Mouse (Mus musculus): ENCODE measurements around the gene Msmo1.
A peak's percentile ranks its signal among the peaks of the same experiment; 100 is the strongest.

Msmo1 gene

GRCm38 (mm10) chr8:64711544-64711943 lies 22.0 kb downstream of the Msmo1 start:
- no peak for DNase-seq (ENCODE audit: low spot score)

DNA sequence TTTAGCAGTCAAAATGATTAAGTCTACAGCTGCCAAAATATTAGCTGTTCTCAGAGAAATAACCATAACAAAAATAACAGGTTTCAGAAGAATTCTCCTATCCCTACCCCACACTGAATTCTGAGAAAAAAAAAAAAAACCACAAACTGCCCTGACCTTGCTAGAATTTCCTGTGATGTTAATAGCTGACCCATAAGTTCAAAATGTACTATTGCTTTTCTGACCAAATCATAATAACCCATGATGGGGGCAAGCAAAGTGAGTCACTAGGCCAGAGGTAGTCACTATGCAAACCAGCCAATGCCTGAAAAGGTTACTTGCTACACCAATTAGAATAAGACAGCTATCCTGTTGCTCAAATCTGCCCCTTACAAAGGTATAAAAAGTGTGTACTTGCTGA lies 26.1 kb downstream of the Msmo1 start:
- no peak for DNase-seq (ENCODE audit: low spot score)

- DNase-seq (ENCODE audit: low spot score) = no peak
These were observed 30.4 kb downstream of the Msmo1 start for GRCm38 (mm10) chr8:64703191-64703590.

DNA sequence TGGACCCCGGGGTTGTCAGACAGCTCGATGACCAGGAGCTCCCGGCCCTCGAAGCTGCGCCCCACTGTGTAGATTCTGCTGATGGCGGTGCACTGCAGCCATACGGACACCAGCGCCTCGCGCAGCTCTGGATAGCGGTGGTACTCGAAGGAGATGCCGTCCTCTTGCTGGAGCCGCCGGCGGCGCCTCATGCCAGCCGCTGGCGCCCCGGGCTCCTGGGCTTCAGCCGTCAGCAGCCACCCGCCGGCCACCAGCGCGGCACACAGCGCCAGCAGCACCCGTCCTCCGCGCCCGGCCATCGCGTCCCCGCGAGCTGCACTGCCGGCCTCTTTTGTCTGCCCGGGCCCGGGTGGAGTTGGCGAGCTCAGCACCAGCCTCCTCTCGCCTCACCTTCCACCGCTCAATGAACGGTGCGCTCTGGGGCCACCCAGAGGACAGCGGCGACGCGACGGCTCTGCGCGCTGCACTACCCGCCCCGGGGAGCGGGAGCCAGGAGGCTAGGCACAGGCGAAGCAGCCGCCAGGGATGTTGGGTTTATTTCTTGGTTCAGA lies 40.9 kb downstream of the Msmo1 start, which contains the start of gene Cpe:
Cpe (minus strand) TSS at position 404 of the 551 bp plus-strand sequence.
- DNase-seq (ENCODE audit: low spot score) = peak; percentile 60

DNA sequence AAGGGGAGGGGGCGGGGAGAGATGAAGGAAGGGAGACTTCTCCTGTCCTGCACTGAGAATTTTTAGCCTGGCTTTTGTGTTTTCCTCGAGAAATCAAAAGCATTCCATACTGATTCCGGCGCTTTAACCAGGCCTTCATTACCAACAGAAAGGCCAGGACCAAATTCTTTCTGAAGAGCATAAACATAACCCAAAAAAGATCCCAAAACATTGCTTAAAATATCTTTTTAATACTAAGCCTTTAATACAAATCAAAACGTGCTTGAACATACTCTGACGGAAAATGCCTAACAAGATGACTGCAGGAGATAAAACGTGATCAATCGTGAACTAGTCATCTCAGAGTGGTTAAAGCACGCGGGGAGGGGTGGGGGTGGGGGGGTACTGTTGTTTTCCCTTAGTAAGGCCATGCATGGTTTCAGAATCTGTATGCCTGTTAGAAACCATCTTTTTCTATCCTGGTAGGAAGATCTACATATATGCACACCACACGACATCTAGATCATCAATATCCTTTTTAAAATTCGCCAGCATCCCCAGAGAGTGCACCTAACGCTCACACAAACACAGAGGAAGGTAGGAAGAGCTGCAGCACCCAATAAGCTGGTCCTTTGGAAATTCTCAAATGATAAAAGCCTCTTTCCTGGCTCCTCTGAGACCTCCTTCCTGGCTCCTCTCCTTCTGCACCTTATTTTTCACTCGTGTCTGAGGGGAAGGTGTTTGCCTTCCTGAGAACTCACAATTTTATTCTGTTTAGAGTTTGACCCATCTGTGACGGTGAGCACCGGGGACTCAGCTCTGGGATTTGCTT lies 41.8 kb downstream of the Msmo1 start:
- DNase-seq (ENCODE audit: low spot score) = no peak

- no peak for DNase-seq (ENCODE audit: low spot score)
These were observed 42.7 kb downstream of the Msmo1 start for GRCm38 (mm10) chr8:64690845-64691244.

- DNase-seq (ENCODE audit: low spot score) = no peak
These were observed 43.3 kb downstream of the Msmo1 start for GRCm38 (mm10) chr8:64690306-64690705.

DNA sequence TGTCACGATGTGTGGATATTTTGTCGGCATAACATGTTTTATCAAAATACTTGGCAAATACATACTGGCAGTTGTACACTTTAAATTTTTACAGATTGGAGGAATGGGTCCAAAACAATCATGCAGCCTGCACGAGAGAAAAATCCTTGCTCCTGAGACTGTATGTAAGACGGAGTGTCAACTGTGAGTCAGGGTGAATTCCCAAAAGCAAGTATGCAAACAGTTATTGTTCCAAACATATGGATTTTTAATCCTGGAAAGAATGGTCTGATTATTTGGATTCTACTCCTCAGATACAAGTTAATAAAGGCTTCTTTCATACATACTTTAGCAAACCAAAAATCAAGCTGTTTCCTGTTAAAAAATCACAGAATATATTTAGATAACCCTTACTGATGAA lies 44.9 kb downstream of the Msmo1 start:
- DNase-seq (ENCODE audit: low spot score) = no peak

DNA sequence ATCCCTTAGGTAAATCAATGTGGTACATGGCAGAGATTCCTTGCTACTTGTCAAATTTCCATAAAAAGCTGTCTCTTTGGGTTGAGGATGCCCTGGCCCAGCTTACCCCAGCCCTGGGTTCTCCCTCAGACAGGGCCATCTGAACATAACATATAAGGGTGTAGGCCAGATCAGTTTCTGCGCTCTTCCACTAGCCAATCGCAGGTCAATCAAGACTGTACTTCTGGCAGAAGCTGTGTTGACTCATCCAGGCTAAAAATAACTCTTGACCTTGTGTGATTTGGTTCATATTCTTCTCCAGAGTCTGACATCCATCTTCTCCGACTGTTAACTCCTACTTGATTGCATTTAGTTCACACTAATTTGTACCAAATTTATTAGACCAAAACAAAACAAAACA lies 45.4 kb downstream of the Msmo1 start:
- DNase-seq (ENCODE audit: low spot score) = no peak

DNA sequence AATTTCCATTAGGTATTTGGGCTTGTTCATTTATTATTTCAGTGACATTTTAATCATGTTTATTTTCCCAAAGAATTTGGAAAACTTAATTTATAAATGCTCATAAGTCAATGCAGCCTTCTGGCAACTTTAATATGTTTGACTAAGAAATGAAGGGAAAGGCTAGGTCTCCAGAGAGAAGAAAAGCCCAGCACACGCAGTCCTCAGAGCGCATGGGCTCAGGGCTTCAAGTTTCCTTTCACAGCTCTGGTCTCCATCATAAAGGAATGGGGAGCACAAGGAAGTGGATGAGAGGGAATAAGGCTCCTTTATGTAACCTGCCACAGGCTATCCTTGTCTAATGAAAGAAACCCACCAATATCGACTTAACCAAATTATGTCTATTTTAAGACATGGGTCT lies 51.1 kb downstream of the Msmo1 start:
- no peak for DNase-seq (ENCODE audit: low spot score)

- no peak for DNase-seq (ENCODE audit: low spot score)
These were observed 57.2 kb downstream of the Msmo1 start for GRCm38 (mm10) chr8:64676381-64676780.

DNA sequence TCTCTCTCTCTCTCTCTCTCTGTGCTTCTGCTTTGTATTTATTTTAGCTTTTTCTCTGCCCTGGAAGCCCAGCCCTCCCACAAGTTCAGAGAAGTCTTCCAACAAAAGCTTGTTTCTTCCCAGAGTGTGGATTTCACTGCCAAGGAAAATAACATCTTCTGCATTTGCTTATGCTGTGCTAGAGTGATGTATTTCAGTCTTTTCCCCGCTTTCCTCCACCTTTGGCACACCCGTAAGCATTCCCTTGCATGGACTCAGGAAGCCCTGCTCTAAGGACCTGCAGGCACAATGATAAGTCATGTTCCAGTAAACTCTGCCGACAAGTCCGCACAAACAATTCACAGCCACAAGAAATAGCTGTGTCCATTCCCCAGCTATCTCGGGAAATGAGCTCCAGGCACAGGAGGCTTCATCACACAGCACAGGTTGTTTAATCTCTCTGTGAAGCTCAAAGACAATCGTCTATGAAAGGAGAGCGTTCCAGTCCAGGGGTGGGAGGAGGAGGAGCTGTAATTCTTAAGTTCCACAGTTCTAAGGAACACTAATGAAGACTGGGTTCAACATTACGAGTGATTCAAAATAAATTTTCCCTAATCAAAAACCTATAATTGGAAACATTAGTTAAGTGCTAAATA lies 58.5 kb downstream of the Msmo1 start:
- DNase-seq (ENCODE audit: low spot score) = no peak

DNA sequence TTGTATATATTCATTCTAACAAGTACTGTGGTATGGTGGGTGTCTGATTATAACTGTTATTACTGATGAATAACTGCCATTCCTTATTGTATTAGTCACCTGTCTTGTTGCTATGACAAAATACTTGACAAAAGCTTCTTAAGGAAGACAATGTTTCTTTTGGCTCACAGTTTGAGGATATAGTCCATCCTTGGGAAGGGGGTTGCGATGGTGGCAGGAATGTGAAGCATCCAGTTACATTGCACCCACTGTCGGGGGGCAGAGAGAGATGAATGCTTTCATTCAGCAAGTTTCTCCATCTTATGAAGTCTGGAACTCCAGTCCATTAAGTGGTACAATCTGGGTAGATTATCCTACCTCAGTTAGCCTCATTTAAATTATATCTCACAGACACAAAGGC lies 60.7 kb downstream of the Msmo1 start:
- no peak for DNase-seq (ENCODE audit: low spot score)

DNA sequence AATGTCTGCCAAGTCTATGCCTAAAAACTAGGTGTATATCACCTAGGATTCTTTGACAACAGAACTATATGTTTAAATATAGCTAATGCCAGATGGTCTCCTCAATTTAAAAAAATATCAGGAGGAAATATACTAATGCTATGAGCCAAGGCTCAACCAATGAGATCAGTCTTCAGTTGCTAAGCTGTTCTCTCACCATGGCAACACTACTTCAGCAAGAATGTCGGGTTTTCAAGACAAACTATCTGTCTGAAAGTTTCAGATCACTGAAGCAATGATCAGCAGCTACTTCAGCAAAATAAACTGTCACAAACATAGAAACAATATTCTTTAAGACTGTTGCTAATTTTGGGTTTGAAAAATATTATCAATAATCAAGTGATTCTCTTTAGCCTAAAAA lies 61.7 kb downstream of the Msmo1 start:
- no peak for DNase-seq (ENCODE audit: low spot score)
